Mouse (Mus musculus) frontal cortex, postnatal 14 days (tissue): ENCODE data around the gene Klhdc1.

Experiments
- DNase-seq, 2 experiments: peaks; one replicate each; pipeline ENCODE4 v3.0.0; 2022; ENCODE audit warnings: low spot score in 2 of 2

Klhdc1 gene

GRCm38 (mm10) chr12:69240876-69241275 is at the start of gene Klhdc1:
Klhdc1 (plus strand) TSS chr12:69241176.
- no peak for DNase-seq

GRCm38 (mm10) chr12:69191396-69191795 is 49.6 kb upstream of the Klhdc1 start:
- no peak for DNase-seq

GRCm38 (mm10) chr12:69192637-69193036 is 48.3 kb upstream of the Klhdc1 start:
- DNase-seq: no peak

- peak; percentile 31 to 60 for DNase-seq
These were observed 44.3 kb upstream of the Klhdc1 start, which contains the start of gene Gm49383 for GRCm38 (mm10) chr12:69196444-69197377. Gm49383 (minus strand) TSS chr12:69197104.

GRCm38 (mm10) chr12:69197378-69198163 is 43.4 kb upstream of the Klhdc1 start:
- peak in 1 of 2 experiments; percentile 19 for DNase-seq

GRCm38 (mm10) chr12:69198164-69198535 is 42.8 kb upstream of the Klhdc1 start, which contains the start of gene Dnaaf2:
Dnaaf2 (minus strand) TSS chr12:69198429.
- peak; percentile 49 to 58 for DNase-seq

- DNase-seq: no peak
These were observed 42.0 kb upstream of the Klhdc1 start for GRCm38 (mm10) chr12:69198985-69199384.

- no peak for DNase-seq
These were observed 36.7 kb upstream of the Klhdc1 start, which contains the start of gene Gm49384 for GRCm38 (mm10) chr12:69204052-69204833. Gm49384 (minus strand) TSS chr12:69204267.

- no peak for DNase-seq
These were observed 33.6 kb upstream of the Klhdc1 start for GRCm38 (mm10) chr12:69207396-69207795.

- DNase-seq: no peak
These were observed 33.0 kb upstream of the Klhdc1 start for GRCm38 (mm10) chr12:69207926-69208325.

- no peak for DNase-seq
These were observed 32.5 kb upstream of the Klhdc1 start for GRCm38 (mm10) chr12:69208520-69208919.

GRCm38 (mm10) chr12:69210056-69210979 is 30.7 kb upstream of the Klhdc1 start:
- DNase-seq: no peak

- no peak for DNase-seq
These were observed 29.9 kb upstream of the Klhdc1 start for GRCm38 (mm10) chr12:69211057-69211456.

- DNase-seq: no peak
These were observed 27.7 kb upstream of the Klhdc1 start for GRCm38 (mm10) chr12:69213186-69213777.

GRCm38 (mm10) chr12:69214393-69214792 is 26.6 kb upstream of the Klhdc1 start:
- no peak for DNase-seq

- DNase-seq: peak; percentile 23 to 30
These were observed 25.8 kb upstream of the Klhdc1 start for GRCm38 (mm10) chr12:69215000-69215785.

GRCm38 (mm10) chr12:69216587-69216986 is 24.4 kb upstream of the Klhdc1 start:
- no peak for DNase-seq

GRCm38 (mm10) chr12:69220613-69221277 is 20.2 kb upstream of the Klhdc1 start:
- no peak for DNase-seq
